In genomic region chr6:10943545-10943944, GRCm38 (mm10) we compare ENCODE assay signal across 22 mouse cellular contexts.
A peak's percentile ranks its signal among the peaks of the same experiment; 100 is the strongest.
DNase-seq lines count a peak whose midpoint lies in the region; ATAC-seq and TF ChIP-seq lines count a peak whose summit lies in the region.
"Had no signal": no experiment of that assay in that cellular context is flagged by ENCODE, and none has a peak within 500 bp of the region (broad histone marks: within the 10 kb centered on the region; RNA-seq: fewer than 3 reads in every experiment).

No protein-coding gene starts in this region.

- H3K4me3 ChIP-seq in testis, adult 2 months (ENCODE audit: control insufficient read depth, low read depth, low read length): peak overlapping the region; percentile 60
- H3K4me3 ChIP-seq in hindbrain, embryonic 12.5 days: no peak overlapping the region

- H3K36me3 ChIP-seq in testis, adult 2 months (ENCODE audit: control insufficient read depth, insufficient read depth, low read length): no peaks in the 10 kb centered on the region
- no peaks in the 10 kb centered on the region for H3K36me3 ChIP-seq in hindbrain, embryonic 12.5 days
- H3K36me3 ChIP-seq: G1E had no signal

- no peaks in the 10 kb centered on the region for H3K4me1 ChIP-seq in testis, adult 2 months (ENCODE audit: control insufficient read depth, insufficient read depth, low read length)
- no peaks in the 10 kb centered on the region for H3K4me1 ChIP-seq in hindbrain, embryonic 12.5 days

- no peak overlapping the region for H3K9ac ChIP-seq in hindbrain, embryonic 12.5 days

- 80% methylated on average over 1 of the region's 1 CpGs for WGBS in hindbrain, embryonic 12.5 days

- H3K27me3 ChIP-seq in testis, adult 2 months (ENCODE audit: control insufficient read depth, insufficient read depth, low read length): no peaks in the 10 kb centered on the region
- no peaks in the 10 kb centered on the region for H3K27me3 ChIP-seq in hindbrain, embryonic 12.5 days
- H3K27me3 ChIP-seq: CH12.LX, Patski had no signal

- DNase-seq in heart, adult 11 months: peak; percentile 48
- DNase-seq in heart, adult 8-10 months (ENCODE audit: low spot score): no peak
- DNase-seq in testis, postnatal 10 days (ENCODE audit: low spot score): no peak
- no peak for DNase-seq in lung, postnatal 14 days
- DNase-seq: adrenal gland, adult 2 months; adrenal gland, adult 8-10 months; adrenal gland, postnatal 10 days; adrenal gland, postnatal 14 days; adrenal gland, postnatal 25 days; adrenal gland, postnatal 36 days; B cell, adult 2 months; cerebellum, adult 11 months; cerebellum, adult 11-12 months had no signal

- TF ChIP-seq CTCF in testis, adult 2 months (IDR thresholded peaks at IDR 0.05; ENCODE audit: control insufficient read depth, insufficient read depth, insufficient replicate concordance, low read depth, low read length): no peak

- H3K4me2 ChIP-seq in hindbrain, embryonic 12.5 days (replicated peaks): no peak overlapping the region

- H3K9me3 ChIP-seq in hindbrain, embryonic 12.5 days (replicated peaks): no peaks in the 10 kb centered on the region
- H3K9me3 ChIP-seq: G1E had no signal

- ATAC-seq in granulocyte monocyte progenitor cell, adult 5-6 weeks (replicated peaks; ENCODE audit: poor library complexity, severe bottlenecking): peak; percentile 53
- ATAC-seq in megakaryocyte progenitor cell, adult 5-6 weeks (replicated peaks; ENCODE audit: poor library complexity): peak; percentile 57
- ATAC-seq in hindbrain, embryonic 12.5 days (ENCODE audit: low FRiP score): no peak
- ATAC-seq: activated CD4-positive, CD25-positive, alpha-beta regulatory T cell, adult 4 months; CD4-positive, CD25-positive, alpha-beta regulatory T cell, adult 4 months; Patski had no signal

- H3K27ac ChIP-seq in testis, adult 2 months (ENCODE audit: control insufficient read depth, insufficient read depth, low read depth, low read length): no peak overlapping the region
- H3K27ac ChIP-seq in hindbrain, embryonic 12.5 days: no peak overlapping the region

- TF ChIP-seq POLR2A in testis, adult 2 months (IDR thresholded peaks at IDR 0.05; ENCODE audit: control insufficient read depth, low read depth, low read length): no peak; the same call in 1 of the 2 replicates
